Mouse (Mus musculus): ENCODE data around the gene Zdhhc1. TPM values are rescaled to one million over a fixed set of nuclear protein-coding genes. Genes with fewer than 3 reads are reported as not detected.

The Zdhhc1 gene
- polyA plus RNA-seq, 1 experiment from 2014 or later = 68.3 TPM

- DNase-seq (ENCODE audit: low read depth, low spot score) = no peak
- in situ Hi-C loops (cut with MboI; ENCODE audit: low pct_unique_long_range_greater_than_20kb) = no loop called here
- no peak for ATAC-seq
- POLR2A ChIA-PET = interaction anchor here (1.1 kb wide), 1 partner anchor 62 kb away, joined by 4 read pairs; no protein-coding TSS in a partner anchor
- peaks cover 85% of the 10 kb centered on the region for H3K27me3 ChIP-seq
- TF ChIP-seq CTCF (IDR thresholded peaks at IDR 0.05) = no peak
- CTCF ChIA-PET = interaction anchor here (1.4 kb wide), 2 partner anchors 8 to 13 kb away, joined by 3 to 6 read pairs; no protein-coding TSS in a partner anchor
Observed at GRCm38 (mm10) chr8:105433511-105433910, 63.2 kb downstream of the Zdhhc1 start.

- peaks cover 90% of the 10 kb centered on the region for H3K27me3 ChIP-seq
- ATAC-seq = no peak
- ChIA-PET POLR2A (interaction anchor here (1.1 kb wide), 1 partner anchor 62 kb away, joined by 4 read pairs; no protein-coding TSS in a partner anchor), CTCF (interaction anchor here (1.4 kb wide), 2 partner anchors 9 to 13 kb away, joined by 3 to 6 read pairs; no protein-coding TSS in a partner anchor)
- in situ Hi-C loops (cut with MboI; ENCODE audit: low pct_unique_long_range_greater_than_20kb) = no loop called here
- TF ChIP-seq CTCF (IDR thresholded peaks at IDR 0.05) = no peak
- no peak for DNase-seq (ENCODE audit: low read depth, low spot score)
Observed at GRCm38 (mm10) chr8:105433021-105433420, 63.7 kb downstream of the Zdhhc1 start.

GRCm38 (mm10) chr8:105431743-105432515, 64.8 kb downstream of the Zdhhc1 start:
- ATAC-seq (no peak), DNase-seq (ENCODE audit: low read depth, low spot score) (no peak)
- POLR2A ChIA-PET = no interaction called here
- in situ Hi-C loops (cut with MboI; ENCODE audit: low pct_unique_long_range_greater_than_20kb) = no loop called here
- H3K27me3 ChIP-seq = peaks cover 88% of the 10 kb centered on the region
- TF ChIP-seq CTCF (IDR thresholded peaks at IDR 0.05) = no peak
- CTCF ChIA-PET = interaction anchor here (0.6 to 1.4 kb wide), 2 partner anchors 10 to 47 kb away, joined by 3 to 6 read pairs; no protein-coding TSS in a partner anchor

- H3K27me3 ChIP-seq = peaks cover 74% of the 10 kb centered on the region
- TF ChIP-seq CTCF (IDR thresholded peaks at IDR 0.05) = no peak
- in situ Hi-C loops (cut with MboI; ENCODE audit: low pct_unique_long_range_greater_than_20kb) = no loop called here
- POLR2A ChIA-PET = no interaction called here
- DNase-seq (ENCODE audit: low read depth, low spot score) (no peak), ATAC-seq (no peak)
- CTCF ChIA-PET = no interaction called here
Observed at GRCm38 (mm10) chr8:105426878-105427277, 69.8 kb downstream of the Zdhhc1 start.

Other genes with a start within 250 kb of the Zdhhc1 start
- 2.1 TPM for gene B3gnt9, start 241.7 kb downstream of the Zdhhc1 start, polyA plus RNA-seq (2021)
- gene Tradd, start 232.3 kb downstream of the Zdhhc1 start, polyA plus RNA-seq (2021) = 22.9 TPM
- 12.6 TPM for gene Fbxl8, start 232.3 kb downstream of the Zdhhc1 start, polyA plus RNA-seq (2021)
- gene Hsf4, start 227.1 kb downstream of the Zdhhc1 start, polyA plus RNA-seq (2021) = 0.12 TPM
- 1.7 TPM for gene Nol3, start 220.8 kb downstream of the Zdhhc1 start, polyA plus RNA-seq (2021)
- 10.7 TPM for gene 4931428F04Rik, start 207.0 kb downstream of the Zdhhc1 start, polyA plus RNA-seq (2021)
- gene Exoc3l, start 200.8 kb downstream of the Zdhhc1 start, polyA plus RNA-seq (2021) = 2.4 TPM
- gene E2f4, start 199.2 kb downstream of the Zdhhc1 start, polyA plus RNA-seq (2021) = 72.6 TPM
- gene Elmo3, start 191.3 kb downstream of the Zdhhc1 start, polyA plus RNA-seq (2021) = 7.2 TPM
- gene Lrrc29, start 170.6 kb downstream of the Zdhhc1 start, polyA plus RNA-seq (2021) = 0.83 TPM
- 64.8 TPM for gene Tmem208, start 170.5 kb downstream of the Zdhhc1 start, polyA plus RNA-seq (2021)
- 41.7 TPM for gene Fhod1, start 148.9 kb downstream of the Zdhhc1 start, polyA plus RNA-seq (2021)
- gene Slc9a5, start 148.1 kb downstream of the Zdhhc1 start, polyA plus RNA-seq (2021) = 11.0 TPM
- gene Plekhg4, start 123.6 kb downstream of the Zdhhc1 start, polyA plus RNA-seq (2021) = 0.77 TPM
- not detected for gene Kctd19, start 83.4 kb downstream of the Zdhhc1 start, polyA plus RNA-seq (2021)
- gene Lrrc36, start 83.3 kb downstream of the Zdhhc1 start, polyA plus RNA-seq (2021) = not detected
- 2.7 TPM for gene Tppp3, start 25.4 kb downstream of the Zdhhc1 start, polyA plus RNA-seq (2021)
- gene Hsd11b2, start 21.9 kb upstream of the Zdhhc1 start, polyA plus RNA-seq (2021) = 8.2 TPM
- 159 TPM for gene Atp6v0d1, start 69.1 kb upstream of the Zdhhc1 start, polyA plus RNA-seq (2021)
- 84.2 TPM for gene Ripor1, start 108.4 kb upstream of the Zdhhc1 start, polyA plus RNA-seq (2021)
- gene Ctcf, start 139.7 kb upstream of the Zdhhc1 start, polyA plus RNA-seq (2021) = 62.5 TPM
- 0.30 TPM for gene Agrp, start 140.5 kb upstream of the Zdhhc1 start, polyA plus RNA-seq (2021)
- 0.44 TPM for gene Carmil2, start 189.4 kb upstream of the Zdhhc1 start, polyA plus RNA-seq (2021)
- 39.2 TPM for gene Acd, start 204.2 kb upstream of the Zdhhc1 start, polyA plus RNA-seq (2021)
- gene Pard6a, start 204.2 kb upstream of the Zdhhc1 start, polyA plus RNA-seq (2021) = 23.3 TPM
- 1.0 TPM for gene 4933405L10Rik, start 210.8 kb upstream of the Zdhhc1 start, polyA plus RNA-seq (2021)
- gene Enkd1, start 211.3 kb upstream of the Zdhhc1 start, polyA plus RNA-seq (2021) = 39.5 TPM

All from Patski (cell line).